Mouse (Mus musculus): ENCODE measurements at regions not wholly inside any gene's neighbourhood (a gene's known extent, or its start where the extent isn't known, plus 50 kb on each side); places are given as distances from the start of the nearest gene placed in this dataset.

- H3K27me3 ChIP-seq (replicated peaks; ENCODE audit: insufficient read depth, low read length), result no peaks in the 10 kb centered on the region
- DNase-seq (ENCODE audit: low spot score) (no peak), ATAC-seq (no peak)
These were observed 80.0 kb upstream of the Ccdc190 start for GRCm38 (mm10) chr1:169848254-169849015.

GRCm38 (mm10) chr1:169842490-169842889, 86.0 kb upstream of the Ccdc190 start:
- Histone ChIP-seq H3K4me3 (ENCODE audit: low read depth, low read length) (no peak overlapping the region), H3K9me3 (ENCODE audit: low read length) (no peaks in the 10 kb centered on the region), H3K4me2 (replicated peaks; ENCODE audit: low read depth, low read length) (no peak overlapping the region), H3K36me3 (ENCODE audit: insufficient read depth, low read length) (no peaks in the 10 kb centered on the region), H3K9ac (replicated peaks; ENCODE audit: low read depth) (no peak overlapping the region), H3K27ac (ENCODE audit: low read length) (no peak overlapping the region), H3K27me3 (replicated peaks; ENCODE audit: insufficient read depth, low read length) (no peaks in the 10 kb centered on the region), H3K4me1 (ENCODE audit: insufficient read depth, low read depth, low read length) (no peaks in the 10 kb centered on the region)
- TF ChIP-seq EP300 (IDR thresholded peaks at IDR 0.05) (no peak), CTCF (IDR thresholded peaks at IDR 0.05) (no peak)
- 77% methylated on average over 4 of the region's 4 CpGs for WGBS
- DNase-seq (ENCODE audit: low spot score) (no peak), ATAC-seq (no peak)

More at GRCm38 (mm10) chr1:169848254-169849015, 80.0 kb upstream of the Ccdc190 start:
- TF ChIP-seq EP300 (IDR thresholded peaks at IDR 0.05) (no peak), CTCF (IDR thresholded peaks at IDR 0.05) (no peak)
- H3K27ac ChIP-seq (ENCODE audit: low read length), result no peak overlapping the region
- H3K36me3 ChIP-seq (ENCODE audit: insufficient read depth, low read length), result no peaks in the 10 kb centered on the region
- H3K9me3 ChIP-seq (ENCODE audit: low read length), result no peaks in the 10 kb centered on the region
- H3K4me1 ChIP-seq (ENCODE audit: insufficient read depth, low read depth, low read length), result no peaks in the 10 kb centered on the region
- no peak overlapping the region for H3K4me2 ChIP-seq (replicated peaks; ENCODE audit: low read depth, low read length)
- H3K4me3 ChIP-seq (ENCODE audit: low read depth, low read length), result no peak overlapping the region
- 85% methylated on average over 10 of the region's 10 CpGs for WGBS
- H3K9ac ChIP-seq (replicated peaks; ENCODE audit: low read depth), result no peak overlapping the region

- H3K27ac ChIP-seq (ENCODE audit: low read length), result no peak overlapping the region
- H3K4me2 ChIP-seq (replicated peaks; ENCODE audit: low read depth, low read length), result no peak overlapping the region
- no peaks in the 10 kb centered on the region for H3K9me3 ChIP-seq (ENCODE audit: low read length)
- H3K4me1 ChIP-seq (ENCODE audit: insufficient read depth, low read depth, low read length), result no peaks in the 10 kb centered on the region
- DNase-seq (ENCODE audit: low spot score), result no peak
- no peaks in the 10 kb centered on the region for H3K36me3 ChIP-seq (ENCODE audit: insufficient read depth, low read length)
- H3K4me3 ChIP-seq (ENCODE audit: low read depth, low read length), result no peak overlapping the region
- ATAC-seq, result no peak
- no peaks in the 10 kb centered on the region for H3K27me3 ChIP-seq (replicated peaks; ENCODE audit: insufficient read depth, low read length)
- no peak for TF ChIP-seq EP300 (IDR thresholded peaks at IDR 0.05)
- TF ChIP-seq CTCF (IDR thresholded peaks at IDR 0.05), result no peak
- H3K9ac ChIP-seq (replicated peaks; ENCODE audit: low read depth), result no peak overlapping the region
- WGBS, result 75% methylated on average over 4 of the region's 4 CpGs
These were observed 87.5 kb upstream of the Ccdc190 start for GRCm38 (mm10) chr1:169840948-169841347.

GRCm38 (mm10) chr1:169840056-169840728, 88.3 kb upstream of the Ccdc190 start:
- TF ChIP-seq CTCF (IDR thresholded peaks at IDR 0.05) (no peak), EP300 (IDR thresholded peaks at IDR 0.05) (no peak)
- Histone ChIP-seq H3K4me2 (replicated peaks; ENCODE audit: low read depth, low read length) (no peak overlapping the region), H3K9ac (replicated peaks; ENCODE audit: low read depth) (no peak overlapping the region), H3K36me3 (ENCODE audit: insufficient read depth, low read length) (no peaks in the 10 kb centered on the region), H3K27ac (ENCODE audit: low read length) (no peak overlapping the region), H3K27me3 (replicated peaks; ENCODE audit: insufficient read depth, low read length) (no peaks in the 10 kb centered on the region), H3K4me3 (ENCODE audit: low read depth, low read length) (no peak overlapping the region), H3K9me3 (ENCODE audit: low read length) (no peaks in the 10 kb centered on the region), H3K4me1 (ENCODE audit: insufficient read depth, low read depth, low read length) (no peaks in the 10 kb centered on the region)
- DNase-seq (ENCODE audit: low spot score), result no peak
- no peak for ATAC-seq
- WGBS, result 68% methylated on average over 6 of the region's 6 CpGs

GRCm38 (mm10) chr1:169833385-169833784, 85.9 kb upstream of the Rgs4 start:
- H3K27me3 ChIP-seq (replicated peaks; ENCODE audit: insufficient read depth, low read length), result no peaks in the 10 kb centered on the region
- DNase-seq (ENCODE audit: low spot score), result no peak
- TF ChIP-seq CTCF (IDR thresholded peaks at IDR 0.05), result no peak
- TF ChIP-seq EP300 (IDR thresholded peaks at IDR 0.05), result no peak
- no peak overlapping the region for H3K27ac ChIP-seq (ENCODE audit: low read length)
- WGBS, result 68% methylated on average over 6 of the region's 6 CpGs
- no peaks in the 10 kb centered on the region for H3K9me3 ChIP-seq (ENCODE audit: low read length)
- H3K4me1 ChIP-seq (ENCODE audit: insufficient read depth, low read depth, low read length), result no peaks in the 10 kb centered on the region
- no peak overlapping the region for H3K4me2 ChIP-seq (replicated peaks; ENCODE audit: low read depth, low read length)
- no peak overlapping the region for H3K9ac ChIP-seq (replicated peaks; ENCODE audit: low read depth)
- no peaks in the 10 kb centered on the region for H3K36me3 ChIP-seq (ENCODE audit: insufficient read depth, low read length)
- no peak for ATAC-seq
- H3K4me3 ChIP-seq (ENCODE audit: low read depth, low read length), result no peak overlapping the region

- WGBS, result 38% methylated on average over 8 of the region's 8 CpGs
- Histone ChIP-seq H3K4me1 (ENCODE audit: insufficient read depth, low read depth, low read length) (no peaks in the 10 kb centered on the region), H3K9ac (replicated peaks; ENCODE audit: low read depth) (no peak overlapping the region), H3K36me3 (ENCODE audit: insufficient read depth, low read length) (no peaks in the 10 kb centered on the region), H3K4me2 (replicated peaks; ENCODE audit: low read depth, low read length) (no peak overlapping the region), H3K27ac (ENCODE audit: low read length) (no peak overlapping the region), H3K9me3 (ENCODE audit: low read length) (no peaks in the 10 kb centered on the region), H3K4me3 (ENCODE audit: low read depth, low read length) (no peak overlapping the region), H3K27me3 (replicated peaks; ENCODE audit: insufficient read depth, low read length) (no peaks in the 10 kb centered on the region)
- no peak for TF ChIP-seq CTCF (IDR thresholded peaks at IDR 0.05)
- DNase-seq (ENCODE audit: low spot score), result peak; percentile 65
- peak; percentile 55 for ATAC-seq
These were observed 84.1 kb upstream of the Rgs4 start for GRCm38 (mm10) chr1:169831326-169832066.

All from lung, postnatal 0 days (tissue).